Mouse (Mus musculus): ENCODE data around the gene Rcsd1.
A peak's percentile ranks its signal among the peaks of the same experiment; 100 is the strongest.

Rcsd1 gene

DNA sequence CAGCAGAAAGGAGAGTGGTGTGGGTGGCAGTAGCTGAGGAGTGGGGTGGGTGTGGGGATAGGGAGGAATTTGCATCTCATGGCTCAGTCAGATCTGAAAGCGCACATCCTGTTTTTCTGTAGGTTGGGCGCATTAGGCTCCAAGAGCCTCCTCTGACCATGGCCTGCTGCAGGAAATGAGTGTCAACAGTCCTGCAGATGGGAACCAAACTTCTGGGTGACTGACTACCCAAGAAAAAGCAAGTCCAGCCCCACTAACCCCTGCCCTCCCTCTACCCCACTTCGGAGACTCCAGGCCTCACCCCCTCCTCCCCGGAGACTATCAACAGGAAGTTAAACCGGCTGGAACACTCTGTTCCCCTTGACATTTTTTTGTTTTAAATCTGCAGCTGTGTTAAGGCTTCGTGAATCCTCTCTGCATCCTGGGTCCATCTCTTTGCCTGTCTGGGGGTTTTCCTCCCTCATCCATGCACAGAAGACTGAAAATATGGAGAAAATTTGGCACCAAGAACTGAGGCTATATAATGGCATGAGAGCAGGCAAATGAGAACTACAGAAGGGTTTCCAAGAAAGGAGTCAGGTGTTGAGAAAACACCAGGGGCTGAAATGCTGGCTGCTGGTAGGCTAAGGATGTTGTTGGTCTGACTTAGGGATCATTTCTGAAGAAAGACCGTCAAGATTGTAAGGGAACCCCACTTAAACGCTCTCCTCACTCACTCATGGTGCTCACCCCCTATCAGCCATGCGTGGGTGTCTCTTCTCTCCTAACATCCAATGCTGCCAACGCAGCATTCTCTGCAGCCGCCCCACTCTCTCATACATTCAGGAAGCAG is 8.4 kb upstream of the Rcsd1 start:
- DNase-seq (ENCODE audit: low read depth, low spot score) = no peak

GRCm38 (mm10) chr1:165716426-165716825 is 6.9 kb upstream of the Rcsd1 start:
- no peak for DNase-seq (ENCODE audit: low read depth, low spot score)

DNA sequence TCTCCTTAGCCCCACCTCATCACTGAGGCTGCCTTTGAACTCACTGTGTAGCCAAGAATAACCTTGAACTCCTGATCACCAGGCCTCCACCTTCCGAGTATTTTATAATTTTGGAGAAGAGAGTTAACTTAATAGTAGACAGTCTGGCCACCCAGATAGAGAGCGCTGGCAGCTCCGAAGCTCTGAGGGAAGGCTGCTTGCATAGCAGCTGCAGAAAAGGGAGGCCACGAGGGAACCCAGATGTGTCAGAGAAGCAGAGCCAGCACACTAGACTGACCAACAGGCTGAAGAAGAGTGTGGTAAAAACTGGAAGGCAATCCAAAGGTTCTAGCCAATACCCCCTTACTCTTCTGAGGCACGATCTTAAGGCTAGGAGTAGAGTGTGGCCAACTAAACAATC is 4.2 kb upstream of the Rcsd1 start:
- DNase-seq (ENCODE audit: low read depth, low spot score) = no peak

DNA sequence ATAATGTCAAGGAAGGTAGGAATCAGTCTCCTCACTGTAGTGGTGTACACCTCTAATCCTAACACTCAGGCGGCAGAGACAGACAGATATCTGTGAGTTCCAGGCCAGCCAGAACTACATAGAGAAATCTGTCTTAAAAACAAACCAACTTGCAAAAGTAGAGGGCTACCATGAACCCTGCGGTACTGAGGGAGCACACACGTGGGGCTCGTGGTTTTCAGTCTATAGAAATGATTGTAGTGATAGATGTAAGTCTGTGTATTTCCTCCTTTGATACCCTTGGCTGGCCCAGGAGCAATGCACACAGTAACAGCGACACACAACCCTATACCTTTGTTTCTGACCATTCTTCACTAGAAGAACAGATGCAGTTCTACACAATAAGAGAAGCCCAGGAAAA is 2.4 kb upstream of the Rcsd1 start:
- DNase-seq (ENCODE audit: low read depth, low spot score) = no peak

DNA sequence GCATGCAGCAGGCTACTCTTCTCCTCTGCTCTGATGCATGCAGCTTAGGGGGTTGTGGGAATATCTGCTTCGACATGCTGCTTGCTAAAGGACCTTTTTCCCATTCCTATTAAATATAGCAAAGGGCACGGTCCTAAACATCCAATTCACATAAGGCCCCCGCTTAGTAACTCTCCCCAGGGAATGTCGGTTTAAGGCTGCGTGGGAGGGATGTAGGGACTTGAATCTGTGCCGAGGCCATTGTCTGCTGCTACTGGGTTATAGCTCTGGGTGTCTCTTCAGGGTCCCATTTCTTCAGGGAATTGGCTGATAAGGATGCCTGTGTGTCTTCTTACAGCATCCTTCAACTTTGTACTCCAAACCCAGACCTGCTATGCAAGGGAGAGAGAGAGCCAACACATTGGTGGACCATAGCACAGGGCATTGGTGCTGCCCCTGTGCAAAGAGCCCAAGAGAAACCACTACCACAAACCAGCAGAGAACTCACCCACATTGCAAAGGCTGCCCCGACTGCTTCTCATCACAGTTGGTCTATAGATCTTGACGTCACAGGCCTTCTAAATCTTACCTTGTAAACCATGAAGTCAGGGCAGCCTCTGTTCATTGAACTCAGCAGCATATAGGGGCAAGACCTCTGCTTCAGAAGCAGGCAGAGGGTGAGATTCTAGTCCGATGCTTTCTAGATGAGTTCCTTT is 724 bp downstream of the Rcsd1 start:
- DNase-seq (ENCODE audit: low read depth, low spot score) = no peak

DNA sequence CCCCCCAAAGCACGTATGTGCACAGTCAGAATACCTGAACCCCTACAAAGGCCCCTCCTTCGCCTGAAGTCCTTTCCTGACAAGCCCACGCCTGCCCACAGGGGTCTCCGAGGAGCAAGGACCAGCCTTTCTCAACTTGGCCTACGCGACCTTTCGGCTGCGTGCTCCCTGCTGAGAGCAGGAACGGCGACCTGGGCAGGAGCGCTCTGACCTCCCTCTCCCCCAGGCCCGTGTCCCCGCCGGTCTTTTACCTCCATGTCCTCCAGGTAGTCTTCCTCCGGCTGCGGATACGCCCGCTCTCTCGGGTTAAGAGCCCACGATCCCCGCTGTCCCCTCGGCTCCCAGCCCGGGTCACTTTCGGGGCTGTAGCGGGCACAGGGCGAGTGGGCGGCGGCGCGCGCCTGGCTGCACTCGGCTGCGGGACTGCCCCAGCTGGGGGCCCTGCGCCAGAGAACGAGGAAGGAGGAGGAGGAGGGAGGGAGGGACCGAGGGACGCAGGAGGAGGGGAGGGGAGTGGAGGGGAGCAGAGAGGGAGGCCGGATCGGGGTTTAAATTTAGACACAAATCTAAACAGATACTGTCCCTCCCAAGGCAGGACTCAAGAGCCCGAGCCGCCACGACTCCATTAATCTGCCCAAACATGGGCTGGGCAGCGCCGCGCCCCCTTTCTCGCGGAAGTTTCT is 1.8 kb downstream of the Rcsd1 start:
- DNase-seq (ENCODE audit: low read depth, low spot score) = peak; percentile 36

DNA sequence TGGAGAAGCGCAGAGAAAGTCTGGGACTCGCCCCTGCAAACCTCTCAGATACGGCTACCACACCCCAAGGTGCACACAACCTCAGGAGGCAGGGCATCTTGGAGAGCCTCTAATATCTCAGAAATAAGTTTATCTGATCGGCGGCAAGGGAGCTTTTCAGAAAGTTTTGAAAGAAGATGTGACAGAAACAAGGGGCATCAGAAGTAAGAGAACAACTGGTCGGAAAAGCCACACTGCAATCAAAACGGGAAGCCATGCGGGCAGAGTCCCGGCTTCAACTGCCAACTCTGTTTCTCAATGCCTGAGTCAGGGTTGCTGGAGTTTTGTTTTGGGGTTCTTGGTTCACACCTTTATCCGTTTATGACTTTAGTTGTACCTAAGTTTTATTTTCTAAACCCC is 2.3 kb downstream of the Rcsd1 start:
- DNase-seq (ENCODE audit: low read depth, low spot score) = no peak

GRCm38 (mm10) chr1:165706492-165706891 is 3.1 kb downstream of the Rcsd1 start:
- no peak for DNase-seq (ENCODE audit: low read depth, low spot score)

DNA sequence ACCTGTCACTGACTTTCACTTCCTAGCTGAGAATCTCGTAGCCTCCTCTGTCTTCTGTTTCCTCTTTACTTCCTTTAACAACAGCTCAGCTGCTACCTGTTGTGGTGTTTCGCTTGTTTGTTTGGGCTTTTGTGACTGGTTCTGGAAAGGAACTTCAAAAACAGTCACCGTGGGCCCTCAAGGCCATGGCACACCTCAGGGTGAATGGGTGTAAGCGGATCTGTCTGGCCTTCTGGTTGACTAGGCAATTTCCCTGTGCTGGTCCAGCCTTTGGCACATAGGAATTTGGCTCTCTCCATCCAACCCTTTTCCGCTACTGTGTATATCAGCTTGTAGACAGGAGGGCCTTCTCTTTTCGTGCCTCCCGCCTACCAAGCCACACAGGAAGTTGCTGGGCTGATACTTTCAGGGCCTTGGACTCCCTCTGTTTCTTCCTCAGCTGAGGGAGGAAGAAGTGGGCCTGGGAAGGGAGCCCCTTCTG is 3.6 kb downstream of the Rcsd1 start:
- no peak for DNase-seq (ENCODE audit: low read depth, low spot score)

- DNase-seq (ENCODE audit: low read depth, low spot score) = no peak
Measured at GRCm38 (mm10) chr1:165705368-165705767, 4.2 kb downstream of the Rcsd1 start.

- DNase-seq (ENCODE audit: low read depth, low spot score) = no peak
Measured at GRCm38 (mm10) chr1:165704841-165705240, 4.7 kb downstream of the Rcsd1 start.

DNA sequence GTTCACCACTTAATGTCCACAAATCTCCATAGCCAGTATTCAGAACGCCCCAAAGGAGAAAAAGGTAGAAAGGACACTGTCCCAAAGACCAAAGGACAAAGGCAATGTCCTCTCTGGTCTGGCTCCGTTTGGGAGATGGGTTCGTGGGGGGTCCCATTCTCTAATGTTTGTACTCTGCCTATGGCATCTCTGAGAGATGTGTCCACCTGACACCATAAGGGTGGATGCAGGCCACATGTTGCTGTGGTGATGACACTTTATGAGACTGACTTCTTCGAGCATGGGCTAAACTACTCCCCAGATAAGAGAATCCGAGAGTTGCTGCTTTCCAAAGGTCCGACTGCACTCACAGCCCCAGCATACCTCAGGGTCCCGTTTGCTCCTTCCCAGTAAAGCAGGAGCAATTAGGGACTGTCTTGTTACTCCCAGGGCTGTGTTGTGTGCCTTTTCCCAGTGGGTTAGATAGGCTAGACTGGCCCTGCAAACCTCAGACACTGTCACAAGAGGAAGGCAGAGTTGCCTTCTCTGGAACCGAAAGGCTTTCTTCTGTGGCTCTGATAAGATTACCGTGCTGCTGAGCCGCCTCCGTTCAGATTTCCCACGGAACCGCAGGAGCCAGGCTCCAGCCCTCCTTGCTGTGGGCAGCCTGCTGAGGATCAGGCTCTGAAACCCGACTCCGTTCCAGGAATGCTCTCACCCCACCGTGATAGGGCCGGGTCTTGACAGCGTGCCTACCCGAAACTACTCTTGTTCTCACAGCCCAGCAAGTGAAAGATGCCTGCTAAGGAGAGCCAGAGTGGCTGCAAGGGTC is 7.1 kb downstream of the Rcsd1 start:
- no peak for DNase-seq (ENCODE audit: low read depth, low spot score)

GRCm38 (mm10) chr1:165701562-165701961 is 8.0 kb downstream of the Rcsd1 start:
- DNase-seq (ENCODE audit: low read depth, low spot score) = no peak

DNA sequence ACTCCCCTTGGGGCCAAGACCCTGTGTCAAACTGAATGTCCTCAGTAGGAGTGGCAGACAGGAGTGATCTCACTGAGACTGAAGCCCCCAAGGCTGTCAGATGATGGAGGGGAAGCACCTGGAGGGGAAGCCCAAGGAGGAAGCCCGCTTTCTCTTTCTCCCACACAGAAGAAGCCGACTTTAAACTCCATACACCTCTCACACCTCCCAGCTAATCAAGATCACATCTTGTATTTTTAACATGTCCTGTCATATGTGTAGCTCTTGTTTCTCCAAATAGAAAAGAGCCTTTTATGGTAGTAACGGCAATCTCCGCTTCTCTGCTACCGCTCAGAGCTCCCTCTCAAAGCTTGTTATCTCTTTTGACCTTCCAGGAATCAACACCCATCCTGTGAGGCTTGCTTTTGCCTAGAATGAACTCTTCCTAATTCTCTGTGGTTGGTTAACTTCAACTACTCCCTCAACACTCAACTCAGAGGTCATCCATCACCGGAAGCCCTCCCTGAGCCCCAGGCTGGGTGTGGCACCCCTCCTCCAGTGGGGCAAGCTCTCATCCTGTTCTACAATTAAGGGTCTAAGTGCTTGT is 8.5 kb downstream of the Rcsd1 start:
- no peak for DNase-seq (ENCODE audit: low read depth, low spot score)

- no peak for DNase-seq (ENCODE audit: low read depth, low spot score)
Measured at GRCm38 (mm10) chr1:165700376-165700815, 9.2 kb downstream of the Rcsd1 start.

GRCm38 (mm10) chr1:165697701-165698100 is 11.9 kb downstream of the Rcsd1 start:
- no peak for DNase-seq (ENCODE audit: low read depth, low spot score)

DNA sequence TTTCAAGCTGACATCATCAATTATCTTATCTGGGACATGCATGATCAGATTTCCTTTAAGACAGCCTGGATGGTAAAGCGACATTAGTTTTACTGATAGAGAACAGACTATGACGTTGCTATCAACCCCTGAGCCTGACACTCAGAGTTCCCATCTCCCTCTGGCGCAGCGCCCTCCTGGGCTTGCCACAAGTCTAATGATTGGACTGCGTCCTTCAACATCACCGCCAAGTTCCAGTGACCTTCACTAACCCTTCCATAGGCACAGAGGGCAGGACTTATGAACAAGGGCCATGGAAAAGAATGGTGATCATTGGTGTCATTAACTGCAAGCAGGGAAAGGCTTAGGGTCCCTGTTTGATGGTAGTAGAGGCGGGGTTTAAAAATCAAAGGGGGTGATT is 12.7 kb downstream of the Rcsd1 start:
- no peak for DNase-seq (ENCODE audit: low read depth, low spot score)

- DNase-seq (ENCODE audit: low read depth, low spot score) = no peak
Measured at GRCm38 (mm10) chr1:165696040-165696439, 13.5 kb downstream of the Rcsd1 start.

DNA sequence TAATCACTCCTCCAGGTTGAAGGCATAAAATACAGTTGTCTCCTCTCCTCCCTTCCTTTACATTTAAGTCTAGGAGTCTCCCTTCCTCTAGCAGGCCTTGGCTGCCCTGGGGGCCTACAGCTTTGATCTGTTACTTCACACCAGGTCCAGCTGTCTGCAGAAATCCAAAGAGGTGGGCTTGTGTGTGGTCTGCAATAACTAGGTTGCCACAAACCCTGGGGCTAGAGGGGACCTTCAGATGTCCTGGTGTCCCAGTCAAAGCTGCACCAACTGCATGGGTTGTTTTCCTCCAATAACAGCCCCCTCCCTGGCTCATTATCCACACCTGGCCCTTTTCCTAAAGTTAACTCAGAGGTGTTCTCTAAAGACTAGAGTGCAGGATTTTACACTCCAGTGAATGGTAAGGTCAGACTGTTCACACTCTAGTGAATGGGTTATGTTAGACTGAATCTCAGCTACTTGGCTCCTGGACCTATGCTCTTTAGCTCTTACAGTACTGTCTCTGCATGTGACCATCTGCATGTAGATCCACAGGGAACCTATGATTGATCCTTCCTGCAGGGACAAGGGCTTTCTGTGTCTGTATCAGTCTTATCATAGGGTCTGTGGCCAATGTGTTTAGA is 14.1 kb downstream of the Rcsd1 start:
- DNase-seq (ENCODE audit: low read depth, low spot score) = no peak

DNA sequence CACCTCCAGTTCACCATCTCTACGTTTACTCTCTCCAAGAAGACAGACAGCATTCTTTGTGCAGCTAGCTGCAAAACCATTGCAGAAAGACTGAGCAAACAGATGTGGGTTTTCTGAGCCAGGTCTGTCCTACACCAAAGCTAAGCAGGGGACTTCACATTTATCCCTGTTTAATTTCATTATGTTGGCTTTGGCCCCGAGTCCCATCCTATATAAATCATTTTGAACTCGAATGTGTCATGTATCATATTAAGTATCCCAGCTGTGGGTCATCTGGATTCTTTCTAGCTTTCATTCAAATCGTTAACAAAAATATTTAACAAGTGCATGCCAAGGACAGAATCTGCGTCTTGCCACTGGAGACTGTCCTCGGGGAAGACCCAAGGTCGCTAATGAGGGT is 15.7 kb downstream of the Rcsd1 start:
- DNase-seq (ENCODE audit: low read depth, low spot score) = no peak

- no peak for DNase-seq (ENCODE audit: low read depth, low spot score)
Measured at GRCm38 (mm10) chr1:165691516-165691915, 18.0 kb downstream of the Rcsd1 start.

All from ES-CJ7 (cell line).